Mouse (Mus musculus): ENCODE data around the gene Fopnl. TPM values are rescaled to one million over a fixed set of nuclear protein-coding genes. Genes with fewer than 3 reads are reported as not detected.
A peak's percentile ranks its signal among the peaks of the same experiment; 100 is the strongest.

Fopnl gene
- polyA plus RNA-seq, 1 experiment from 2014 or later = 112 TPM

DNA sequence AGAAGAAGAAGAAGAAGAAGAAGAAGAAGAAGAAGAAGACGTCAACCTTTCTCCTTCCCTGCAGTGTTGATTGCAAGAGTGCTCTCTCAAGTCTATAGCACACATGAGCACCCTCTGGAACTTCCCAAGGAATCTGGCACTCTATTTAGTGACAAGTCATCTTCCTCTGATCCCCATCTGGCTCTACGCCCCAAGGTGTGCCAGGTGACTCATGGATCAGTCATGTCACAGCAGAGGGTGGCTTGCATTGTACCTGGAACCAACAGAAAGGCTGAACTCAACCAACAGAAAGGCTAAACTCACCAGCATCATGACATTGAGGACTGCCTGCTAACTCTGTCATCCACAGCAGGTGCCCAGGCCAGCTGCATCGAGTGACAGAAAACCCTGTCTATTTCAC is 2.5 kb upstream of the Fopnl start:
- Histone ChIP-seq H3K4me3 (ENCODE audit: low read depth, low read length) (no peak overlapping the region), H3K4me2 (no peak overlapping the region), H3K4me1 (ENCODE audit: control insufficient read depth, insufficient read depth, low read length) (peaks cover 4% of the 10 kb centered on the region; the same call in 1 of the 2 replicates), H3K27ac (ENCODE audit: low read depth, low read length) (no peak overlapping the region), H3K27me3 (ENCODE audit: control insufficient read depth, insufficient read depth, low read length) (no peaks in the 10 kb centered on the region), H3K9me3 (replicated peaks; ENCODE audit: control insufficient read depth, low read length) (no peaks in the 10 kb centered on the region), H3K9ac (ENCODE audit: low read depth, low read length) (no peak overlapping the region), H3K36me3 (ENCODE audit: control insufficient read depth, insufficient read depth, low read length) (no peaks in the 10 kb centered on the region)
- no peak for ATAC-seq (replicated peaks; ENCODE audit: insufficient number of reproducible peaks, low FRiP score, low TSS enrichment)
- 70% methylated on average over 3 of the region's 3 CpGs for WGBS (ENCODE audit: insufficient replicate concordance)

- no peak overlapping the region for H3K27ac ChIP-seq (ENCODE audit: low read depth, low read length)
- ATAC-seq (replicated peaks; ENCODE audit: insufficient number of reproducible peaks, low FRiP score, low TSS enrichment) = no peak
- H3K36me3 ChIP-seq (ENCODE audit: control insufficient read depth, insufficient read depth, low read length) = peaks cover 5% of the 10 kb centered on the region; the same call in 1 of the 2 replicates
- no peaks in the 10 kb centered on the region for H3K27me3 ChIP-seq (ENCODE audit: control insufficient read depth, insufficient read depth, low read length)
- no peak overlapping the region for H3K4me2 ChIP-seq
- H3K9ac ChIP-seq (ENCODE audit: low read depth, low read length) = no peak overlapping the region
- WGBS (ENCODE audit: insufficient replicate concordance) = 89% methylated on average over 7 of the region's 7 CpGs
- peaks cover 4% of the 10 kb centered on the region; the same call in 1 of the 2 replicates for H3K4me1 ChIP-seq (ENCODE audit: control insufficient read depth, insufficient read depth, low read length)
- H3K4me3 ChIP-seq (ENCODE audit: low read depth, low read length) = no peak overlapping the region
- H3K9me3 ChIP-seq (replicated peaks; ENCODE audit: control insufficient read depth, low read length) = no peaks in the 10 kb centered on the region
Observed at GRCm38 (mm10) chr16:14312914-14313313, 4.3 kb downstream of the Fopnl start.

DNA sequence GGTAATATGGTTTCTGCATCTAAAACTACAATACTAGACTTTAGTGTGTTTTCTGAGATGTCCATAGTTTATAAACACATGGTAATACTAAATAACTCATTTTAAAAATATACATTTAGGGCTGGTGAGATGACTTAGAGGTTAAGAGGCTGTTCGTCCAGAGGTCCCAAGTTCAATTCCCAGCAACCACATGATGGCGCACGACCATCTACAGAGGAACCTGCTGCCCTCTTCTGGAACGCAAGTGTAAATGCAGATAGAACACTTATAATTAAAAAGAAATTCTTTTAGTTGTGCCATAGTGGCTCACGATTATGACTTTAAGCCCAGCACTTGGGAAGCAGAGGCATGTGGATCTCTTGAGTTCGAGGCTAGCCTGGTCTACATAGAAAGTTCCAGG is 5.8 kb downstream of the Fopnl start:
- ATAC-seq (replicated peaks; ENCODE audit: insufficient number of reproducible peaks, low FRiP score, low TSS enrichment) = no peak
- no peak overlapping the region for H3K4me3 ChIP-seq (ENCODE audit: low read depth, low read length)
- peaks cover 3% of the 10 kb centered on the region; the same call in 1 of the 2 replicates for H3K4me1 ChIP-seq (ENCODE audit: control insufficient read depth, insufficient read depth, low read length)
- H3K9ac ChIP-seq (ENCODE audit: low read depth, low read length) = no peak overlapping the region
- H3K9me3 ChIP-seq (replicated peaks; ENCODE audit: control insufficient read depth, low read length) = no peaks in the 10 kb centered on the region
- 49% methylated on average over 6 of the region's 6 CpGs for WGBS (ENCODE audit: insufficient replicate concordance)
- peaks cover 5% of the 10 kb centered on the region; the same call in 1 of the 2 replicates for H3K36me3 ChIP-seq (ENCODE audit: control insufficient read depth, insufficient read depth, low read length)
- no peak overlapping the region for H3K4me2 ChIP-seq
- no peak overlapping the region for H3K27ac ChIP-seq (ENCODE audit: low read depth, low read length)
- H3K27me3 ChIP-seq (ENCODE audit: control insufficient read depth, insufficient read depth, low read length) = no peaks in the 10 kb centered on the region

GRCm38 (mm10) chr16:14309833-14310232 is 7.4 kb downstream of the Fopnl start:
- WGBS (ENCODE audit: insufficient replicate concordance) = 48% methylated on average over 3 of the region's 3 CpGs
- no peak for ATAC-seq (replicated peaks; ENCODE audit: insufficient number of reproducible peaks, low FRiP score, low TSS enrichment)
- H3K9me3 ChIP-seq (replicated peaks; ENCODE audit: control insufficient read depth, low read length) = no peaks in the 10 kb centered on the region
- no peak overlapping the region for H3K9ac ChIP-seq (ENCODE audit: low read depth, low read length)
- H3K27ac ChIP-seq (ENCODE audit: low read depth, low read length) = no peak overlapping the region
- H3K4me2 ChIP-seq = no peak overlapping the region
- H3K4me3 ChIP-seq (ENCODE audit: low read depth, low read length) = no peak overlapping the region
- peaks cover 5% of the 10 kb centered on the region; the same call in 1 of the 2 replicates for H3K36me3 ChIP-seq (ENCODE audit: control insufficient read depth, insufficient read depth, low read length)
- H3K4me1 ChIP-seq (ENCODE audit: control insufficient read depth, insufficient read depth, low read length) = no peaks in the 10 kb centered on the region
- H3K27me3 ChIP-seq (ENCODE audit: control insufficient read depth, insufficient read depth, low read length) = no peaks in the 10 kb centered on the region

DNA sequence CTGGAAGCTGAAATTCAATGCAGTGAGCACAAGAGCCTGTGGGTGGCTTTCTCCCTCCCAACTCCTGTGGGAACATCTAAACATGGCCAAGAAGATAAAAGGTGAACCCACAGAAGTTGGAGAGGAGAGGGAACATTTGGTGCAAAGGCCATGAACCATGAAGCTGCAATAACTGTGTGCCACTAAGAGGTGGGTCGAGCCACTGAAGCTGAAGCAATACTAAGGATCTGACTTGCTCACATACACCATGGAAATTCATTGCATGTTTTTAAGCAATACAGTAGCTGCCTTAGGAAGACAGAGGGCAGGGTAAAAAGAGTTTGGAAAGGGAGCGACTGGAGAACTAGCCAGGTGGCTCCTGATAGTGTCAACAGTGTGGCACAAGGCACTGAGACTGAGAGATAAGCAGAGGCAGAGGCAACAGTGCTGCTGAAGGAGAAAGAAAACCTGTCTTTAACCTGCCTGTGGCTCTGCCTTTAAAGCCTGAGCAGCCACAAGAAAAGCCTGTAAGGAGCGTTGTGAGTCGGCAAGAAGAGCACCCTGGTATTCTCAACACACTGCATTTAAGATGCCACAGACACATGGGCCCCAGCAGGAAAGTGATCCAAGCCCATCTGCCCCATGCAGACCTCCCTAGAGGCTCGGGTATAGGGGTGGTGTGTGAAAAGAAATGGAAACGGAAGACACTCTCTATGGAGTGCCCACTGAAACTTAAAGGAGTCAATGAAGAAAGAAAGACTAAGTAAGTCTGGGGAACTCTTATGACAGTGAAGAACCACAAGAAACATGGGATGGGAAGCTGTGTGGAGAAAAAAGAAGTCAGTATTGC is 8.7 kb downstream of the Fopnl start:
- no peaks in the 10 kb centered on the region for H3K27me3 ChIP-seq (ENCODE audit: control insufficient read depth, insufficient read depth, low read length)
- no peak overlapping the region for H3K4me3 ChIP-seq (ENCODE audit: low read depth, low read length)
- no peak overlapping the region for H3K9ac ChIP-seq (ENCODE audit: low read depth, low read length)
- peak; percentile 68 for ATAC-seq (replicated peaks; ENCODE audit: insufficient number of reproducible peaks, low FRiP score, low TSS enrichment)
- H3K4me1 ChIP-seq (ENCODE audit: control insufficient read depth, insufficient read depth, low read length) = no peaks in the 10 kb centered on the region
- H3K36me3 ChIP-seq (ENCODE audit: control insufficient read depth, insufficient read depth, low read length) = peaks cover 5% of the 10 kb centered on the region; the same call in 1 of the 2 replicates
- WGBS (ENCODE audit: insufficient replicate concordance) = 73% methylated on average over 6 of the region's 6 CpGs
- peak overlapping the region; percentile 2; the same call in 1 of the 2 replicates for H3K4me2 ChIP-seq
- no peaks in the 10 kb centered on the region for H3K9me3 ChIP-seq (replicated peaks; ENCODE audit: control insufficient read depth, low read length)
- peak overlapping the region; percentile 38; the same call in 1 of the 2 replicates for H3K27ac ChIP-seq (ENCODE audit: low read depth, low read length)

DNA sequence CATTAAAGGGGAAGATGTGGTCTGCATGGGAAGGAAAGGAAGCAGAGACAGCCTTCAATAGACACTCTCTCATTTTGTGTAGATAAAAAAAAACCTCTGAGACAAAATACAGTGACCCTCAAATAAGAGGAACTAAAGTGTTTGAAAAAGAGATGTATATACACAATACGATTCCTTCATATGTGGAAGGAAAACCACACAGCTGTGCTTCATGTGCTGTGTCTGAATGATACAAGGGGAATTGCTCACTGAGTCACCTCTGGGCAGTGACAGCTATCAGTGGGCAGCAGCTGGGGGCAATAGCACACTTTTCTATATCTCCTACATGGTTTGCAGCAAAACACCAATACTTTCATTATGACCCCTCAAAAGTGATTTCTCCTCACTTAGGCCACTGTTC is 9.8 kb downstream of the Fopnl start:
- WGBS (ENCODE audit: insufficient replicate concordance) = 69% methylated on average over 1 of the region's 1 CpGs
- no peak for ATAC-seq (replicated peaks; ENCODE audit: insufficient number of reproducible peaks, low FRiP score, low TSS enrichment)
- no peaks in the 10 kb centered on the region for H3K4me1 ChIP-seq (ENCODE audit: control insufficient read depth, insufficient read depth, low read length)
- H3K9me3 ChIP-seq (replicated peaks; ENCODE audit: control insufficient read depth, low read length) = no peaks in the 10 kb centered on the region
- no peaks in the 10 kb centered on the region for H3K27me3 ChIP-seq (ENCODE audit: control insufficient read depth, insufficient read depth, low read length)
- no peak overlapping the region for H3K4me3 ChIP-seq (ENCODE audit: low read depth, low read length)
- peaks cover 3% of the 10 kb centered on the region; the same call in 1 of the 2 replicates for H3K36me3 ChIP-seq (ENCODE audit: control insufficient read depth, insufficient read depth, low read length)
- no peak overlapping the region for H3K27ac ChIP-seq (ENCODE audit: low read depth, low read length)
- H3K9ac ChIP-seq (ENCODE audit: low read depth, low read length) = no peak overlapping the region
- no peak overlapping the region for H3K4me2 ChIP-seq

GRCm38 (mm10) chr16:14306451-14306850 is 10.8 kb downstream of the Fopnl start:
- Histone ChIP-seq H3K36me3 (ENCODE audit: control insufficient read depth, insufficient read depth, low read length) (peaks cover 3% of the 10 kb centered on the region; the same call in 1 of the 2 replicates), H3K27ac (ENCODE audit: low read depth, low read length) (no peak overlapping the region), H3K27me3 (ENCODE audit: control insufficient read depth, insufficient read depth, low read length) (no peaks in the 10 kb centered on the region), H3K4me3 (ENCODE audit: low read depth, low read length) (no peak overlapping the region), H3K4me1 (ENCODE audit: control insufficient read depth, insufficient read depth, low read length) (no peaks in the 10 kb centered on the region), H3K9ac (ENCODE audit: low read depth, low read length) (no peak overlapping the region), H3K9me3 (replicated peaks; ENCODE audit: control insufficient read depth, low read length) (no peaks in the 10 kb centered on the region), H3K4me2 (no peak overlapping the region)
- ATAC-seq (replicated peaks; ENCODE audit: insufficient number of reproducible peaks, low FRiP score, low TSS enrichment) = no peak
- WGBS (ENCODE audit: insufficient replicate concordance) = 95% methylated on average over 1 of the region's 1 CpGs

DNA sequence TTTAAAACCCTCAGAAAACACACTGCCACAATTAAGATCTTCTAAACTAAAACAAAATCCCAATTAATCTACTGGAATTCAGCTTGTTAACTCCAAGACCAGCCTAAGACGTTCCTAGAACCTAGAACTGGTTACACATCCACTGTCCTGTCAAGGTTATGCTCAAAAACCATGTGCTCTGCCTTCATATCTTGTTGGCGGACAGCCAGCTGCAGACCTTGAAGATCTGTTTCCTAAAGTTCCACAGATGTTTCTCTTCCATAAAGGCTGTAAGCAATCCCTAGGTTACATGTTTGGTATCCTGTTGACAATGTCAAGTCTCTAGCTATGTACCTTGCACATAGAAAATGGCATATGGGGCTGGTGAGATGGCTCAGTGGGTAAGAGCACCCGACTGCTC is 12.4 kb downstream of the Fopnl start:
- H3K27me3 ChIP-seq (ENCODE audit: control insufficient read depth, insufficient read depth, low read length) = no peaks in the 10 kb centered on the region
- H3K36me3 ChIP-seq (ENCODE audit: control insufficient read depth, insufficient read depth, low read length) = peaks cover 12% of the 10 kb centered on the region
- H3K9ac ChIP-seq (ENCODE audit: low read depth, low read length) = no peak overlapping the region
- H3K9me3 ChIP-seq (replicated peaks; ENCODE audit: control insufficient read depth, low read length) = no peaks in the 10 kb centered on the region
- WGBS (ENCODE audit: insufficient replicate concordance) = 86% methylated on average over 3 of the region's 3 CpGs
- no peak for ATAC-seq (replicated peaks; ENCODE audit: insufficient number of reproducible peaks, low FRiP score, low TSS enrichment)
- no peaks in the 10 kb centered on the region for H3K4me1 ChIP-seq (ENCODE audit: control insufficient read depth, insufficient read depth, low read length)
- no peak overlapping the region for H3K27ac ChIP-seq (ENCODE audit: low read depth, low read length)
- no peak overlapping the region for H3K4me3 ChIP-seq (ENCODE audit: low read depth, low read length)
- H3K4me2 ChIP-seq = no peak overlapping the region

GRCm38 (mm10) chr16:14303676-14304075 is 13.5 kb downstream of the Fopnl start:
- H3K27me3 ChIP-seq (ENCODE audit: control insufficient read depth, insufficient read depth, low read length) = no peaks in the 10 kb centered on the region
- no peak overlapping the region for H3K4me2 ChIP-seq
- H3K36me3 ChIP-seq (ENCODE audit: control insufficient read depth, insufficient read depth, low read length) = peaks cover 18% of the 10 kb centered on the region
- 72% methylated on average over 7 of the region's 7 CpGs for WGBS (ENCODE audit: insufficient replicate concordance)
- ATAC-seq (replicated peaks; ENCODE audit: insufficient number of reproducible peaks, low FRiP score, low TSS enrichment) = no peak
- no peak overlapping the region for H3K9ac ChIP-seq (ENCODE audit: low read depth, low read length)
- no peak overlapping the region for H3K27ac ChIP-seq (ENCODE audit: low read depth, low read length)
- no peaks in the 10 kb centered on the region for H3K9me3 ChIP-seq (replicated peaks; ENCODE audit: control insufficient read depth, low read length)
- H3K4me1 ChIP-seq (ENCODE audit: control insufficient read depth, insufficient read depth, low read length) = no peaks in the 10 kb centered on the region
- no peak overlapping the region for H3K4me3 ChIP-seq (ENCODE audit: low read depth, low read length)
